Mouse (Mus musculus) C2C12 (cell line): ENCODE results near the gene Gm4353. TPM values are rescaled to one million over a fixed set of nuclear protein-coding genes. Genes with fewer than 3 reads are reported as not detected.

Experiments used
- H3K27me3 ChIP-seq: one replicate; pipeline ENCODE4 v1.6.1; 2011; ENCODE audit not compliant: control insufficient read depth, insufficient read depth, insufficient read length
- H3K36me3 ChIP-seq: one replicate; pipeline ENCODE4 v1.6.1; 2011; ENCODE audit not compliant: control insufficient read depth, insufficient read depth
- H3K4me3 ChIP-seq: one replicate; pipeline ENCODE4 v1.5.1; 2011; ENCODE audit warnings: mild to moderate bottlenecking, control low read depth; ENCODE audit not compliant: poor library complexity, insufficient read depth, severe bottlenecking
- H3K79me2 ChIP-seq: one replicate; pipeline ENCODE4 v1.6.1; 2011; ENCODE audit not compliant: control insufficient read depth, insufficient read depth
- H3K79me3 ChIP-seq: one replicate; pipeline ENCODE4 v1.6.1; 2011; ENCODE audit warnings: low read depth, control low read depth
- H3ac ChIP-seq: one replicate; pipeline ENCODE3; 2011; ENCODE audit warnings: low read depth; ENCODE audit not compliant: control insufficient read depth, insufficient read length
- CEBPB ChIP-seq: IDR thresholded peaks from one replicate; pipeline ENCODE4 v1.6.1; 2011; ENCODE audit warnings: low read depth, mild to moderate bottlenecking, control low read depth, moderate library complexity
- CTCF ChIP-seq: IDR thresholded peaks from one replicate; pipeline ENCODE4 v1.5.1; 2011; ENCODE audit not compliant: control insufficient read depth, insufficient read depth, insufficient read length
- FOSL1 ChIP-seq: IDR thresholded peaks from one replicate; pipeline ENCODE4 v1.8.0; 2011; ENCODE audit warnings: mild to moderate bottlenecking, low read length; ENCODE audit not compliant: poor library complexity, insufficient read depth, severe bottlenecking
- MAX ChIP-seq: IDR thresholded peaks from one replicate; pipeline ENCODE4 v1.6.1; 2011; ENCODE audit warnings: mild to moderate bottlenecking, control low read depth
- MYOD1 ChIP-seq: IDR thresholded peaks from one replicate; pipeline ENCODE4 v1.6.1; 2011; ENCODE audit warnings: low read depth; ENCODE audit not compliant: control insufficient read depth, insufficient read length
- MYOG ChIP-seq: IDR thresholded peaks from one replicate; pipeline ENCODE4 v1.6.1; 2011; ENCODE audit not compliant: control insufficient read depth, insufficient read length; ENCODE audit errors: extremely low read depth
- USF1 ChIP-seq: IDR thresholded peaks from one replicate; pipeline ENCODE4 v1.6.1; 2011; ENCODE audit warnings: low read depth, mild to moderate bottlenecking, control low read depth, moderate library complexity
- polyA plus RNA-seq: library from polyadenylated mRNA; unstranded; fragments of >200 nt; fragmentation: generic; extraction: Trizol; gene quantifications from one replicate; pipeline ENCODE4 v1.2.1, GENCODE M21; 2012; ENCODE audit warnings: missing spikeins

Gm4353 gene
- polyA plus RNA-seq, 1 experiment = 18.4 TPM

DNA sequence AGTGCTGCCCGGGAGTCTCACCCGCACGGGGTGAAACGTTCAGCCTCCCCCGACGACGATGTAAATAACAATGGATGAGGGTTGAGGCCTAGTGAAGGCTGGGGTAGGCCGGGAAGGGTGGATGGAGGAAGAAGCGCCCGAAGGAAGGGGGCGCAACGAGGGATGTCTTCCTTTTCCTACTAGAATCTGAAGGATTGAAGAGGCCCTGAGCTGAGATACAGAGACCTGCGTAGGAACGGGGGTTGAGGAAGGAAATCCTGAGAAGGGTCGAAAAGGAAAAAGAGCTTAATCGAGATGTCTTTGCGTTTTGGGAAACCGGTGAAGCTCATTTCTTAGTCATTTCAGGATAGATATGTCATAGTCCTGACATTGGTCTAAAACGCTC lies 9.0 kb upstream of the Gm4353 start:
- Histone ChIP-seq H3K36me3 (peaks cover 5% of the 10 kb centered on the region), H3K4me3 (peak overlapping the region; percentile 49), H3K79me3 (peaks cover 44% of the 10 kb centered on the region), H3K27me3 (no peaks in the 10 kb centered on the region), H3ac (peak overlapping the region; percentile 71), H3K79me2 (peaks cover 53% of the 10 kb centered on the region)
- TF ChIP-seq FOSL1 (no peak), MAX (no peak), USF1 (no peak), CTCF (no peak), MYOG (no peak)

DNA sequence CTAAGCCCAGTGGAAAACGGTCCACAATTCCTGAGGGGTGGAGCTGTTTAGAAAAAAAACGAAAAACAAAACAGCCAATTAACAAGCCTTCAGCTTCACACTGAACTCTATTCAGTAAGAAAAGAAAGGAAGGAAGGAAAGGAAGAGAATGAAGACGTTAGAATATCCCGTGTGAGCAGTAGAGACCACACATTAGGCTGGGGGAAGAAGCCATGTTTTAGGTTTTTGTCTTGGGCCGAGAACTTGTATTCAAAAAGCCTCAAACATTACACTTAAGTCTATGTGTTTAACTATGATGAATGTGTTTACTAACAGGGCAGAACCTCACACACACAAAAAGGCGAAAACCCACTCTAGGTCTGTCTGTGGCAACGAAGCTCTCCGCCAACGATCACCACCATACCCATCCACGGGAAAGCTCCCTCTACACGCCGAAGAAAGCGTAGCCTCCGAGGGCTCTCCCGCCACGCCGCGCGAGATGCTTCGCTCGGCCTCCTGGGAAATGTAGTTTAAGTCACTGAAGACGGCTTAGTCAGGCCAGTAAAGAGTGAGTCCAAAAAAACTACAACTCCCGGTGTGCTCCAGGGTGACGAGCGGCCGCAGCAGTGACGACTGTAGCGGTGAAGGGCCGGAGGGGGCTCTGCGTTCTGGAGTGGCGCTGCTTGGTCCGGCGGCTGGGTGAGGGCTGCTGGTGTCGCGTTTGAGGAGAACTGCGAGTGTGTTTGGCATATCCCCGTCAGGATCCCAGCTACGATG lies 8.5 kb upstream of the Gm4353 start:
- peaks cover 1% of the 10 kb centered on the region for H3K36me3 ChIP-seq
- peak overlapping the region; percentile 71 for H3ac ChIP-seq
- H3K79me3 ChIP-seq = peaks cover 41% of the 10 kb centered on the region
- TF ChIP-seq MAX (peak; percentile 87), MYOD1 (no peak)
- H3K79me2 ChIP-seq = peaks cover 47% of the 10 kb centered on the region
- no peaks in the 10 kb centered on the region for H3K27me3 ChIP-seq
- peak overlapping the region; percentile 49 for H3K4me3 ChIP-seq

DNA sequence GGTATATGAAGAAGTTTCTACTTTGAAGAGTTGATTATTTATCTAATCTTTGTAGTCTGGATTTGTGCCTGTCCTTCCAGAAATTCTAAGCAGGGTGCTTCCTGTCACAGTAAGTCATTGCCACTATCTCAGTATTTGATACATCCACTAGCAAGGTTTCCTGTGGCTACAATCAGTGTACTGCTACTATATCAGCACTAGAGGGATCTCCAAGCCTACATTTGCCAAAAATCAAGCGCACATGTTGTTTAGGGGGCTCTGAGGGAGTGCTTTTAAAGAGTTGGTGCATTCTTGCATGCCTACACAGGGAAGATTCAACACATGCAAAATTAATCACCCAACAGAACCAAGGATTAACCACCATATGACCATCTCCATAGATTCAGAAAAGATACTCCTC lies 23.7 kb downstream of the Gm4353 start:
- Histone ChIP-seq H3ac (no peak overlapping the region), H3K4me3 (no peak overlapping the region), H3K79me3 (no peaks in the 10 kb centered on the region), H3K79me2 (no peaks in the 10 kb centered on the region), H3K36me3 (no peaks in the 10 kb centered on the region), H3K27me3 (no peaks in the 10 kb centered on the region)
- no peak for TF ChIP-seq MYOG
- TF ChIP-seq MAX = no peak
- no peak for TF ChIP-seq MYOD1
- TF ChIP-seq CEBPB = no peak
- TF ChIP-seq CTCF = no peak
- TF ChIP-seq FOSL1 = no peak

DNA sequence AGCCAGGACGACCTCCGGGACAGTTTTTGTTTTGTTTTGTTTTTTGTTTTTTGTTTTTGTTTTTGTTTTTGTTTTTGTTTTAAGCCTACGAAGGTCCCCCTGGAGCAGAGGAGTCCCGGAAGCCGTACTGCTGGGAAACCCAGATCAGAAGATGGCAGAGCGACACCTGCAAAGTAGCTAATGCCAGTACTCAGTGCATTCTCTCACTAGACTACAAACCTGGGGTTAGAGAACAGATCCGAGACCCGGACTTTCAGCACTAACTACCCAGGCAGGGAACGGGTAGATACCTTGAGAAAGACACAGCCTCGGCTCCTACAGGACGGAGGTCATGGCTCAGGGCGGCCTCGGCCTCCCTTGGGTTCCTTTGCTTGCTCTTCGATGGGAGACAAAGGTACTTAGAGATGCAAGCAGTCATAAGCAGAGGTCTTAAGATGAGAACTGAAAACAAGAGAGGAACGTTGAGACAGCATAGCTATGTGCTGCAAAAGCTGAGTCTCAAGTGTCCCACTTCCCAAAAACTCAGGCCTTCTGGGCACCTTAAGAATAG lies 43.9 kb downstream of the Gm4353 start:
- Histone ChIP-seq H3K79me3 (no peaks in the 10 kb centered on the region), H3K36me3 (no peaks in the 10 kb centered on the region), H3ac (no peak overlapping the region), H3K79me2 (no peaks in the 10 kb centered on the region), H3K4me3 (no peak overlapping the region), H3K27me3 (peaks cover 5% of the 10 kb centered on the region)
- TF ChIP-seq MAX (no peak), MYOD1 (no peak), FOSL1 (no peak), CEBPB (no peak), USF1 (no peak)

DNA sequence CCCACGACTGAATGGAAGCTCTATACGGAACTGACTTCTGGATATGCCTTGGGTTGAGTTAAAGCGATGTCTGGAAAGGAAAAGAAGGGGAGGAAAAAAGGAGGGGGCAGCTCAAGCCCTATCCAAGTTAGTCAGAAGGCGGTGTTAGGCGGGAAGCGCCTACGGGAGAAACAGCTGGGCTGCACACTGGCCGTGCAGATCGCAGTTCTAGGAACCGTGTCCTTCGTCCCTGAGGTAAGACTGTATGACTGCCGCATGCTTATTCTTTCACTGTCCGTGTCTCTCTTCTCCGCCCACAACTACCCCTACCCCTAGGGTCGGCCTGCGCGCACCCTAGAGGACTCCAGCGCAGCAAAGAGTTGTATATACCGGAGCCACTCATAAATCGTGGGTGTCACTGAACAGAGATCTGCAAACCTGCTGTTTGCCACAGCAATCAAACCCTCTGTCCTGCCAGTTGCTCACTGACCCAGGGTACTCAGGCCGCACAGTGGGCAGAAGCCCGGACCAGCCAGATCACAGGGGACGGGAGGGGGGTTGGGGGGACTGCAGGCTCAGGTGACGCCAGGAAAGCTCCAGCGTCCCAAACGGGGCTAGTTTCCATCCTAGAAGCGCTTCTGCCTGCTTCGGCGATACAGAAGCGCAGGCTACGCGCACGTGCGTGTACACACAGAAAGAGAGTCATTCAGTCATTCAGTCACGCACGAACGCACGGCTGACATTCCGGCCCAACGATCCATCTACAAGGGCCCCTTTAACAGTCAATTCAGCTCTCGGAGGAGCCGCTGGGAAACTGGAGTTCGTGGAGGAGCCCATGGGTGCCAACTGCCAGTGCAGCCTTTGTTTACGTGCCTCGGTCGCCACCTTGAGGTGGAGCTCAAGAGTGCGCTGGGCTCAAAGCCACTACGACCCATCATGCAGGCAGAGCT lies 44.6 kb downstream of the Gm4353 start:
- H3K79me2 ChIP-seq = no peaks in the 10 kb centered on the region
- TF ChIP-seq USF1 (no peak), CTCF (peak; percentile 87)
- peaks cover 6% of the 10 kb centered on the region for H3K27me3 ChIP-seq
- no peak overlapping the region for H3K4me3 ChIP-seq
- no peak overlapping the region for H3ac ChIP-seq
- no peaks in the 10 kb centered on the region for H3K36me3 ChIP-seq
- no peaks in the 10 kb centered on the region for H3K79me3 ChIP-seq

DNA sequence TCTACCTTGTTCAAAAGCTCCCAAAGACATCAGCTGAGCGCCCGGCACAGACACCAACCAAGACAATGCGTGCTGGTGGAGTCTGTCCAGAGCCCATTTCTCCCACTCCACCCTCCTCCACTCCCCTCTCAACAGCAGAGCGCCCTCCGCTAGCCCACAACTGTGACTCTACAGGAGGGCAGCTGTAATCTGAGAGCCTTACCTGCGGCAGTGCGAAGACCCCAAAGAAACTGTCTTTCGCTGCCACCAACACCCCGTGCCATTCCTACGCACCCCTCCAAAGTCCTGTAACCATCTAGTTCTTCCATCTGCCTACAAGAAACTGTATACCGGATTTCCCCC lies 45.3 kb downstream of the Gm4353 start, which contains the start of gene 1110004F10Rik:
1110004F10Rik (plus strand) TSS at position 202 of the 342 bp plus-strand sequence.
- Histone ChIP-seq H3K79me2 (no peaks in the 10 kb centered on the region), H3K79me3 (no peaks in the 10 kb centered on the region), H3ac (no peak within 1 kb of the TSS), H3K4me3 (no peak within 1 kb of the TSS), H3K36me3 (no peaks in the 10 kb centered on the region), H3K27me3 (peaks cover 13% of the 10 kb centered on the region)
- no peak for TF ChIP-seq CEBPB
- no peak for TF ChIP-seq USF1
- no peak for TF ChIP-seq MYOD1
- no peak for TF ChIP-seq MYOG
- TF ChIP-seq MAX = no peak
- TF ChIP-seq CTCF = no peak
- no peak for TF ChIP-seq FOSL1
